Mouse (Mus musculus) spleen, adult 12 weeks (tissue): Measurements from ENCODE around the gene Dtwd1.
"Not testable (repeated sequence)": the region's sequence is repeated elsewhere in the genome, so short reads cannot be mapped to it uniquely, and the experiment has no call there.

ENCODE experiments used
- DNase-seq: peaks from one replicate; pipeline ENCODE4 v3.0.0; 2022; ENCODE audit warnings: low spot score

Dtwd1 gene

GRCm38 (mm10) chr2:126151855-126152571 is at the start of gene Dtwd1, which contains the start of gene Fam227b:
Dtwd1 (plus strand) TSS chr2:126152141.
Fam227b (minus strand) TSS chr2:126152004.
- peak; percentile 97 for DNase-seq

GRCm38 (mm10) chr2:126147723-126148122 is 4.2 kb upstream of the Dtwd1 start:
- no peak for DNase-seq

- DNase-seq = peak; percentile 19
Observed at GRCm38 (mm10) chr2:126165277-126166018, 13.5 kb downstream of the Dtwd1 start.

- no peak for DNase-seq
Observed at GRCm38 (mm10) chr2:126166335-126166734, 14.4 kb downstream of the Dtwd1 start.

- DNase-seq = no peak
Observed at GRCm38 (mm10) chr2:126166848-126167617, 15.1 kb downstream of the Dtwd1 start.

GRCm38 (mm10) chr2:126171427-126171826 is 19.5 kb downstream of the Dtwd1 start:
- DNase-seq = no peak

- no peak for DNase-seq
Observed at GRCm38 (mm10) chr2:126191306-126191705, 39.4 kb downstream of the Dtwd1 start.

- DNase-seq = no peak
Observed at GRCm38 (mm10) chr2:126192129-126192528, 40.2 kb downstream of the Dtwd1 start.

GRCm38 (mm10) chr2:126195631-126196356 is 43.9 kb downstream of the Dtwd1 start:
- no peak for DNase-seq

GRCm38 (mm10) chr2:126198971-126199370 is 47.0 kb downstream of the Dtwd1 start:
- no peak for DNase-seq

GRCm38 (mm10) chr2:126211011-126211680 is 59.2 kb downstream of the Dtwd1 start:
- DNase-seq = no peak

- DNase-seq = not testable (repeated sequence)
Observed at GRCm38 (mm10) chr2:126214800-126215199, 62.9 kb downstream of the Dtwd1 start, which contains the start of gene Gm17555. Gm17555 (plus strand) TSS chr2:126215100.
